Mouse (Mus musculus) hematopoietic stem cell, adult 5-6 weeks (primary cell): ENCODE measurements around the gene Fut4. TPM values are rescaled to one million over a fixed set of nuclear protein-coding genes. Genes with fewer than 3 reads are reported as not detected.

Experiments used
- total RNA-seq: library from RNA; stranded (forward); fragments of 172-1452, 232-1000 nt; gene quantifications from 2 replicates; pipeline ENCODE4 v1.2.3, GENCODE M21; 2017

Fut4 gene
- total RNA-seq, 1 experiment from 2014 or later, result 3.1 TPM

Other genes with a start within 250 kb of the Fut4 start
- gene Amotl1, start 107.3 kb downstream of the Fut4 start, total RNA-seq, result not detected in 2 replicates
- gene Piwil4, start 11.7 kb downstream of the Fut4 start, total RNA-seq, result 0.35 TPM in 1 of 2 replicates, not detected in the other
- 4.6 TPM in 1 of 2 replicates, not detected in the other for gene 1700012B09Rik, start 18.6 kb upstream of the Fut4 start, total RNA-seq
- gene Mre11a, start 32.3 kb upstream of the Fut4 start, total RNA-seq, result 63.4 and 89.8 TPM in 2 replicates
- gene Ankrd49, start 32.5 kb upstream of the Fut4 start, total RNA-seq, result 46.8 and 71.5 TPM in 2 replicates
- not detected in 2 replicates for gene Gpr83, start 107.8 kb upstream of the Fut4 start, total RNA-seq
- not detected in 2 replicates for gene Izumo1r, start 151.6 kb upstream of the Fut4 start, total RNA-seq